Mouse (Mus musculus) liver, adult (tissue): ENCODE measurements around the gene Ubtd2.

Experiments
- GATA4 ChIP-seq: IDR thresholded peaks from 2 replicates; pipeline ENCODE4 v1.6.1; 2014; ENCODE audit warnings: mild to moderate bottlenecking, low read length; ENCODE audit not compliant: insufficient replicate concordance

Ubtd2 gene

DNA sequence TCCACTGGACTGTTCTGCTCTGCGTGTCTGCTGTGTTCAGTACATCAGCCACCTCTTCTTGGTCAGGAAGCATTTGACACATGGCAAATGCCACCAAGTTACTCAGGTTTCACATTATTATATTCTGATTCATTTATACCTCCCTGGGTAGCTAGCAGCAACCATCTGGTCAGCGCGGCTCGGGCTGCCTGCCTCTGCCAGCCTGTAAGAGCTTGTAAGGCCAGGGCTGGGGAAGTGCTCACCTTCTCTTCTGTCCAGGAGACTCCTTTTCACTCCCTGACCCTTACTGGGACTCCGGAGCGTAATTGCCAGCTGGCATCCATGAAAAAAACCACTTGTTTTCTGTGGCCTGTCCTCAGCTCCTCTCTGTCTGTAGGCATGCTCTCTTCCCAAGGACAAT lies 94.1 kb downstream of the Ubtd2 start:
- TF ChIP-seq GATA4: no peak

DNA sequence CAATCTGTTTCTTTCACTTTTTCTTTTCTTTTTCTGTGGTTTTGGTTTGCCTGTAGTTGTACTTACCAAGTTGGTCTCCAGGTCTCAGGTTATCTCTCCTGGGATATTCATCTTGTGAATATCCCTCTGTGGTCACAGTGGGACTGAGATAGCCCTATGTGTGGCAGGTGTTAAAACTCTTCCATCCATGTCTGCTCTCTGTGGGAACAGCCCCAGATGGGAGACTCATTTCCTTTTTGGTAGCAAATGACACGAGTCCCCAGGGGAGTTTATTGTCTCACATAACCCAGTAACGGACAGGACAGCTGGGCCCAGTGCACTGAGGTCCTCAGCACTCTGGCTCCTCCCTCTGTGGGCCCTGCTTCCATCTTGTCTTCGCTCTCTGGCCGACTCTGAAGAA lies 94.9 kb downstream of the Ubtd2 start:
- TF ChIP-seq GATA4: no peak

DNA sequence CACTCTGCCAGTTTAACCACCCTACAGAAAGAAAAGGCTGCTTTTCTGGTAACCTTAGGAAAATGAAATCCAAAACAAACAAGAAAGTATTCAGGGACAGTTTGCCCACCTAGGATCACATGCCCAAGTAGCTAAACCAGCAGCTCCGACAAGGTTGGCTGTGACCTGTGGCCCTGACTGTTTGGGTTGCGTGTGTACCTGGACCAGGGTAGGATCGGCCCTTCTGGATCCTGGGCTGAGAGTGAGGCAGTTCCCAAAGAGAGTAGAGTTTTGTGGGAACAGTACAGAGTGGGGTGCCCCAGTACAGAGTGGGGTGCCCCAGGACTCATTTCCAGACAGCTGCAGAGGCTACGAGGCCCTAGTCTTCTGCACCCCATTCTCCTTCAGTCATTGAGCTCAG lies 95.9 kb downstream of the Ubtd2 start:
- no peak for TF ChIP-seq GATA4

DNA sequence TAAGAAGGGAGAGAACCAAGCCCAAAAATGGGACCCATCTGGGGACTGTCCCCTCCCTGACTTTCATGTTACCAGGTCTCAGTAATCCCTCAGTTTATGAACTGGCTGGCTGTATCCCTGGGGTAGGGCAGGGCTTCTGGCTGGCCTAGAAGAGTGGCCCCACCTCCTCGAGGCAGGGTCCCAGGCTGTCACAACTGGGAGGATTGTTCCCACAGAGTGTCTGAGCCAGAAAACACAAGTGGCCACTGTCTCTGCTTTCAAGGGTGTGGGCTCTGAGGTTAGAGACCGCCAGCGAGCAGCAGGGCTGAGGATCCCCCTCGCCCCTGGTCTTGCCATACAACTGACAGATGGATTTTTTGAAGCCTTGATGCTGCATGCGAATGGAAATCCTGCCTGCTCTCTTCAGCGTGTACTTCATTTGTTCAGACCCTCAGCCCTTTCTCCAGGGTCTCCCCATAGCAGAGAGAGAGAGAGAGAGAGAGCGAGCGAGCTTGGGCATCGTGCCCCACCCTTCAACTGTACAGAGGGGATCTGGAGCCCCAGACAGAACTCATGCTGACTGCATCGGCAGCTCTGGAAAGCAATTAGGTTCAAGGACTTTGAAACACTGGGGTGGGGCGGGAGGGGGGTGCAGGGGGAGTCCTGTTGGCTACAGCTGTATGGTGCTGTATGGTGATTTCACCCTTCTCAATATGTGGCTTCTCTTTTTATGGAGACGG lies 96.6 kb downstream of the Ubtd2 start:
- TF ChIP-seq GATA4: no peak

DNA sequence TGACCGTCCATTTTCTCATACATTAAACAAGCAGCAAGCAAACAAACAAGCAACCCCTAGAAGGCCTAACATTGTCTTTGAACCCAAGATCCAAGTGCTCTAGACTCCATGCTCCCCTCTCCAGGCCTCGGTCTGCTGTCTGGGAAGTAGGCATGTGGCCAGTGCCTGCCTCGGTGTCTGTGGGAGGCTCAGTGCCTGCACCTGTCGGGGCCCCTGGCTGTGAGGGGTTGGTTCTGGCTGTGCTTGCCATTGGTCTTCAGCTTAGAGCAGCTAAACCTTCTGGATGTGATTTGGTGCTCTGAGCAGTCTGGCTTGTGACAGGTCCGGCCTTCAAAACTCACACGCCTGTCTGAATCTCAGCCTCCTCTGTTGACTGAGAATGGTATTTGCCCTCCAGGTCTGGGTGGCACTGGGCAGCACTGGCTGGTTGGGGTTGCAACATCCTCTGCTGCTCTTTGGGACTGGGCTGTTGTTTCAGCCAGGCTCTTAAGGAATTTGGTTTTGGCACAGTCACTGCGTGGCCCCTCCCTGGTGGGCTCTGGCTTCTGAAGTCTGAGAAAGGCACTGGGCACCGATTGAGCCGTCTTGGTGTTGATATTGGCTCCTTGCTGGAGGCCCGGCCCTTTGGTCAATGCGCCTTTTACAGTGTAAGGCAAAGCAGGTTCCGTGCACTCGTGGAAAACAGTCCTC lies 97.4 kb downstream of the Ubtd2 start:
- TF ChIP-seq GATA4: no peak

DNA sequence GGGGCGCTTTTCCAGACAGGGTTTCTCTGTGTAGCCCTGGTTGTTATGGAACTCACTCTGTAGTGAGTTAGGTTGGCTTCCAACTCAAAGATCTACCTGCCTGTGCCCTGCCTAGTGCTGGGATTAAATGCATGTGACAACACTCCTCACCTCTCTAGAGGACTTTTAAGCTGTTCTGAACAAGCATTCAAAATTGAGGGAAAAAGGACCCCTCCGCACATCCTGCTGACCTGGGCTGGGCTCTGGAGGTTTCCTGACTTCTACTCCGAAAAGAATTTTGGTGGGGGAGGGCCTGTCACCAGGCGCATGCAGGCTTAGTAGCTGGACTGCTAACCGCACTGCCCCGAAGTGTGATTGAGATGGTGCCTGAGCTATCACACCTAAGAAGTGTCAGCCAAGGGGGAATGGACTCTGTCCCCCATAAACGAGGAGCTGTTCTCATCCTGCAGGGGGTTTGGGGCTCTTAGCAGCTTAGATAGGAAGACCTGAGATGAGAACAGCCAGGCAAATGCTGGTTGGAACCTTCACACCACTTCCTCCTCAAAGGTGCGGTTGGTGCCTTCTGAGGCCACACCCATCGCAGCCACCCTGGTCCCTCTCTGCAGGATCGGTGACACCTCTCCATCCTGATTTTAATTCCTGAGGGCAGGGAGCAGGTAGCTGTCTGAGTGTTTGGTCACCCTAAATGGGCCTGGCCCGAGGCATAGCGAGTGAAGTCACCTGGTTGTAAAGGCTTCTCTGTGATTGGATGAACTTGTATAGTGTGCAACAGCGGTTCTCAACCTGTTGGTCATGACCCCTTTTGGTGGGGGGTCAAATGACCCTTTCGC lies 98.4 kb downstream of the Ubtd2 start:
- no peak for TF ChIP-seq GATA4

DNA sequence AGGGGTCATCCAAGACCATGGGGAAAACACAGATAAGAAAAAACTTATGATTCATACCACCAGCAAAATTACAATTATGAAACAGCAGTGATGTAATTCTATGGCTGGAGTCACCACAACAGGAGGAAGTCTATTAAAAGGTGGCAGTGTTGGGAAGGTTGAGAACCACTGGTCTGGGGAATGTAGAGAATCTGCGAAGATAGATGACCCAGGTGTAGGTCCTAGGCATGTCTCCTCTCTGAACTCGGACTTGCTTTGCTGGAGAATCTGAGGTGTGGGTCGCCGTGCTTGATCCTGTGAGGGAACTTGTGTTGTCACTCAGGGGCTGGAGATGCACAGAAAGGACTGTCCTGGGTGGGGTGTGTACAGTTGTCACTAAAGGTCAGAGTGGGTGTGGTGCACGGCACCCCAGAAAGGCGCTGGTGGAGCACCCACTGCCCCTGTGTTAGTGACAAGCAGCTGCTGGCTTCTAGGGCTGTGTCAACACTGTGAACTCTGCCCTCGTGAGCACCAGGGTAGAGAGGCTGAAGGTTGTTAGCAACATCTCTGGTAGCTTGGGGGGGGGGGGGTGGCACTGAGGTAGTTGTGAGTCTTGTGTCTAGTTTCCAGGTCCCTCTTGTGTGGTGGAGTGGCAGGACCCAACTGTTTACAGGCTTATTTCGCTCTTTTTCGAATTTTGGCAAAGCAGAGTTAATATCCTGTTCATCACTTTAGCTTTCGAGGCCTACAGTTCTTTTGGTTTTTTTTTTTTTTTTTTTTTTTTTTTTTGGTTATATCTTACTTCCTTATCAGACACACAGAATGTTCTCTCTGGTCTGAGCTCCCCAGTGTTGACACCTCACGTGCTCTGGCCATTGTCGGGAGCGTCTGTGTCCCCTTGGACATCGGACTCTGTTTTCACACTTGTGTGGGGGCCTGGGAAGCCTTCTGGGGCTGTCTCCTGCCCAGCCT lies 99.2 kb downstream of the Ubtd2 start:
- no peak for TF ChIP-seq GATA4

DNA sequence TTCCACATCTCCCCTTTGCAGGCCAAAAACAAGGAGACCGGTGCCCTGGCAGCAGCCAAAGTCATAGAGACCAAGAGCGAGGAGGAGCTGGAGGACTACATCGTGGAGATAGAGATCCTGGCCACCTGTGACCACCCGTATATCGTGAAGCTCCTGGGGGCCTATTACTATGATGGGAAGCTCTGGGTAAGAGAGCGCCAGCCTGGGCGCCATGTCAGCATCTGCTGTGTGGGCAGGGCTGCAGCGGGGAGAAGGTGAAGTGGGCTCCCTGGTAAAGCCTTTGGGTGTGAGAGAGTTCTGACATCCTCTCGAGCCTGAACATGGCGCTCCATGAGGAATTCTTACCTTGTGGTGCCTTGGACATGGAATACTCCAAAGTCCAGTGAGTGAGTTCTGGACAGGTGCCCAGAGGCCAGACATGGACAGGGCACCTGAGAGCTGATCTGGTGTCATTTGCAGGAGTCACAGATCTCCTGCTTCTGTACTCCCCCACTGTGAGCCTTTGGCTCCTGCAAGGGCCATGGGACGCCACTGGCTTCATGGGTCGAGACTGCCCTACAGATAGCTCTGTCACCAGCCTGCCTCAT lies 100.0 kb downstream of the Ubtd2 start:
- TF ChIP-seq GATA4: no peak

DNA sequence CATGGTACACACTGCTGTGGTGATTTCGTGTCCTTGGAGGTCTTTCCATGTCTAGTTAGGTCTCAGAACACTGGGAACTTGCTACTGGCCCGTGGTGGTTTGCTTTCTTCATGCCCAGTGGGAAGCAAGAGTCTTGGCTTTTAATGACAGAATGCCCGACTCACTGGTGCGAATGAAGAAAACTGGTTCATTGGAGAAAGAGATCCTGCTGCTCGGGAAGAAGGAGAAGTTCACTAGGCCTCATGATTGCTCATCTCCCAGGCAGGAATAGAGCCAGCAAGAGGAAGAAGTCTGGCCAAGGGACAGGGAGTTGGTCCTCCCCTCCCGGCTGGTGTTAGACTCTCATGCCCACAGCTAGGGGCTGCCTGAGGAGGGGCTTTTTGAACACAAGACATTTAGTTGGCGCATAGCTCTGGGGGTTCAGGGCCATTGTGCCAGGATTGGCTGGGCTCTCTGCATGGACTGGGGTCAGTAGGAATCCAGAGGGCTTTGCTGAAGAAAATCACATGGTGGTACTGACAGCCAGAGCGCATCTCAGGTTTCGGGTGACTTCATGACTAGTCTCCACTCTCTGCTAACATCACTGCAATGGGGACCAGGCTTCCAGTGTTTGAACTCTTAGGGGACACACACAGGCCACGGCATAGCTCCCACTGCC lies 101.3 kb downstream of the Ubtd2 start:
- no peak for TF ChIP-seq GATA4

DNA sequence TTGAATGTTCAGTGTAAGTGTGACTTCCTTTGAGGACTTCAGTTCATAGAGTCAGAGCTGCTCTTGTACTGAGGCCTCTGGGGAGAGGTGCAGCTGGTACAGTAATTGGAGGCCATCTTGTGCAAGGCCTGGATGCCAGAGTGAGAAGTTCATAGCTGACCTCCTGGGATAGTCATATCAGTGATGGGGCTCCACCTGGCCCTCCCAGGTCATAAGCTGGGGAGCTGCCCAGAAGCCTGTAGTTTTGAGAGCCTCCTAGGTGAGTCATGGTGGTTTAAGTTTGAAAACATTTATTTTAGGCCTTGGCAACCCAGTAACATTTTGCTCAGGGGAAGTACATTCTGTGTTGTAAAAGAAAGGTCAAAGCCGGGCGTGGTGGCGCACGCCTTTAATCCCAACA lies 102.9 kb downstream of the Ubtd2 start:
- no peak for TF ChIP-seq GATA4

DNA sequence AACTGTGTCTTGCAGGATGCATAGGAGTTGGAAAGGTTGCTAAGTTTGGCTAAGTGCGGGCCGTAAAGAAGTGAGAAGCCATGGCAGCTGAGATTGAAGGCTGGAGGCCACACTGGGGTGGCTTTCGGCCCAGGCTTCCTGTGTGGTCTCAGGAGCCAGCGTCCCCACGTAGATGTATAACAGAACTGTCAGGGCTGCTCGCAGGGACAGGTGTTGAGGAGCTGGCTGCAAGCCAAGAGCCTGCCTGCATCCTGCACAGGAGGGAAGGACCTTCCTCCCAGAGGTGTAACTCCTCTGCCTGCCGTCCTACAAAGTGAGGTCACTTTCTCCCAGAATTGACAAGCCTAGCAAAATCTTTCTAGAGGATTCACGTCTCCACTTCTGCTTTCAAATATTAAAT lies 103.5 kb downstream of the Ubtd2 start:
- TF ChIP-seq GATA4: no peak

DNA sequence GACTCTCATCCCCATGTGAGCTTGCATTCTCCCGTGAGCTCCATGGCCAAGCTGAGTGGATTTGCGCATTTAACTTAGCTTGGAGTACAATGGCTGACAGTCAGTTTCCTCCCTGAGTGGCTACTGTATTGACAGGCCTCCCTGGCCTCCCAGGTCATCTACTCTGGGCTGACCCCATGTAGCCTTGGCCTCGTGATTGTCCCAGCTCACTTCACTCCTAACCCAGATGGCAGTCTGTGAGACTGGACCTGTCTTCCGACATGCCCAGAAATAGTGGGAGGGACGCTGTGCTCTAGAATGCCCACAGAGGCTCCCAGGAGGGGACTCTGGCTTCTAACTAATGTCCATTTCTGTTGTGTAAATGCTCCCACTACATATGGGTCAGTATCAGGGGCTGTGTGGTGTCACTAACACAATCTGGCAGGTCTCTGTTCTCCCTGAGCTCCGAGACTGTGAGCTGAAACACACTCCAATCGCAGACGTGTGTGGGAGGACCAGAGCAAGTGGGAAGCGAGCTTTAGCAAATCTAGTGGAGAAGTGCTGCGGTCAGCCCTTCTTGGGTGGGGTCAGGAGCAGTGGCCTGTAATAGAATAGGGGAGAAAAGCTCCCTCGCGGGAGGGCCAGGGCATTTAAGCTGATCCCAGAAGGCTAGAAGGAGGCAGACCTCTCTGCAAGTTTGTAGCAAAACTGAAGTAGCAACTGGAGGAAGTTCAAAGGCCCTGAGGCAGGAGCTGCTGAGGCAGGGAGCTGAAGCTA lies 105.0 kb downstream of the Ubtd2 start:
- TF ChIP-seq GATA4: no peak

DNA sequence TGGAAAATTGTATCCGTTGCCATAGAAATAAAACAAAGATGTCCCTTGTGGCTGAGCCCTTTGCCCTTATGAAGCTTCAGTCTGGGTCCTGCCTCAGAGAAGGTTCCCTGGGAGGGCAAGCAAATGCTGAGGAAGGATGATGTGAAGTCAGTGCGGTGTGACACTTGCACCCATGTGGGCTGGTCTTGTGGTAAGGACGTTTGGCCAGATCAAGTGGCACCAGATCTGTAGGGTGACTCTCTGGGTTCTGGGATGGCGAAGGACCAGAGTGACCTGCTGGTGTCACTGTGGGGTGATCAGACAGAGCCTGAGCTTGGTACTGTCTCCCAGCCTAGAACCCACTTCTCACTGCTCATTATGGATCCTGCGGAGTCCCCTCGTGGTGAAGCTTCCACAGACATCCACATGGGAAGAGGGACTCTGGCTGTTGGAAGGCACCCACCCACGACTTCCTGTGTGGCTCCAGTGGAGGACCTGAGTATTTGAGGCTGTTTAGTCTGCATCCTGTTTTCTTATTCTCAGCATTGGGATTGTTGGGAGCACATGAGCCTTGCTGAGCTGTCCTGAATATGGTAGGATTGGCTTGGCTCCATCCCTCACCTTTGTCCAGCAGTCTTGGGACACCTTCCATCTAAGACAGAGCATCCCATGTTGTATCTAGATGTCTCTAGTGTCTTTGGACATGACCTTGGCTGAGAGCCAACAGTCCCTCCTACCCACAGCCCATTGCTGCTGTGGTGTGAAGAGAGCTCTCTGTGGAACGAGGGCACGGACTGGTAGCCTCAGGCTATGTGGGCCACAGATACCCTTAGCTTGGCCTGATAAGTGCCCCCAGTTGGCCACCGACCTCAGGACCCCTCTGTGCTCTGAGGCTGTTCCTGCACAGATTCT lies 106.5 kb downstream of the Ubtd2 start:
- no peak for TF ChIP-seq GATA4

DNA sequence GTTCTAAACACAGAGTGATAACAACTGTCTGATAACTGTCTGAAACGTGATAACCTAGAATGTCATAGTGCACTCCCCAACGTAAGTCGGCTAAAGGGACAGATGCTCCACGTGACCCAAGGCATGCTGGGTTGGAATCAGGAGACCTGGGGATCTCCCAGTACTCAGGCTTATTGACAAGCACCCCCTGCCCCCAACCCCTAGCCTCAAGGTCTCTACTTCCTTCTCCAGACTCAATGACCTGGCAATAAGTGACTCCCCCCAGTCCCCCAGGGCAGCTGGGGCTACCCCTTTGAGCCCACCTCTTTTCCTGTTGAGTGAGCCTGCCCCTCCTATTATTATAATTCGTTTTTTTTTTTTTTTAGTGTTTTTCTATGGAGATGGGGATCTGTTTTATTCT lies 107.5 kb downstream of the Ubtd2 start:
- TF ChIP-seq GATA4: no peak
